Mouse (Mus musculus): Measurements from ENCODE around the gene Grcc10. TPM values are rescaled to one million over a fixed set of nuclear protein-coding genes. Genes with fewer than 3 reads are reported as not detected.

Grcc10 gene
- polyA plus RNA-seq, 1 experiment = 207 TPM

DNA sequence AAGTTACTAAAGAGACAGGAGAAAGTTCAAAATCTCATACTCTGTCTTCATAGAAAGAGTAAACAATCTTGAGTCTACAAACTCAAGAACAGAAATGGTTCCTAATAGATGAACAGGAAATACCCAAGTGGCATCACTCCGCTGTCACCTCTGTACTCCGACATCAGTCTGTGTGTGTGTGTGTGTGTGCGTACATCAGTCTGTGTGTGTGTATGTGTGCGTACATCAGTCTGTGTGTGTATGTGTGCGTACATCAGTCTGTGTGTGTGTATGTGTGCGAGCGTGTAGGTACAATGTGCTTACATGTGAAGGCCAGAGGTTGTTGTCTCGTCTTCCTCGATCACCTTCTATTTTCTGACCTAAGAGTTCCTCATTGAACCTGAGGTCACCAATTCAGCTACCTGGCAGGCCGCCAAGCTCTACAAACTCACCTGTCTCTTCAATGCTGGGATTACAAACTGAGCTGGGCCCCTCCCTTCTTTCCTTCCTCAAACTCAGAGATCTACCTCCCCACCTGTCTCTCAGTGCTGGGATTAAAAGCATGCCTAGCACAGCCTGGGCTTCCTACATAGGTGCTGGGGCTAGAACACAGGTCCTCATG, 32.8 kb downstream of the Grcc10 start:
- H3K36me3 ChIP-seq (ENCODE audit: control insufficient read depth, insufficient read depth, low read length) = peaks cover 2% of the 10 kb centered on the region
- TF ChIP-seq CTCF (IDR thresholded peaks at IDR 0.05; ENCODE audit: control insufficient read depth, insufficient read depth, insufficient replicate concordance, low read depth, low read length) = no peak

DNA sequence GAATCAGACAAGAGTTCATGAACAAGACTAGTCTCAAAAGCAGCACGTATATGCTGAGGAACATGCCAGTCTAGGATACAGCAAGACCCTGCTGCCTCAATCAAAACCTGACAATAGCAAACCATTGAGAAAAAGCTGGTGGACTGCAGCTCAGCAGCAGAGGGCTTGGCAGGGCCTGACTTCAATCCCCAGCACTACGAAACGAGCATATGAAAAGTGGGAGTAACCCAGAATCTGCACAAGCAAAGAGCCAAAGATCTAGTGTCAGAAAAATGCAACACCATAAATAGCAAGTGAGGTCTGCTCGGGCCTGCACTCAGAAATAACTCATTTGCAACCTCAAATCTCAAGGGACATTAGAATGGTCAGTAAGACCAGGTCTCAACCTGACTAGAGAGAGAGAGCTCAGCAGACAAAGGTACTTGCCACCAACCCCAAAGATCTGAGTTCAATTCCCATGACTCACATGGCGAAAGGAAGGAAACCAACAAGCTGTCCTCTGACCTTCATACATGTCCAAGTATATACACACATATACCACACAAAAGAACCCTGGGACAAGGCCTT, 35.0 kb downstream of the Grcc10 start:
- peaks cover 4% of the 10 kb centered on the region for H3K4me1 ChIP-seq (ENCODE audit: control insufficient read depth, insufficient read depth, low read length)
- peaks cover 5% of the 10 kb centered on the region for H3K36me3 ChIP-seq (ENCODE audit: control insufficient read depth, insufficient read depth, low read length)
- TF ChIP-seq POLR2A (IDR thresholded peaks at IDR 0.05; ENCODE audit: control insufficient read depth, low read depth, low read length) = no peak
- no peak for TF ChIP-seq CTCF (IDR thresholded peaks at IDR 0.05; ENCODE audit: control insufficient read depth, insufficient read depth, insufficient replicate concordance, low read depth, low read length)
- no peaks in the 10 kb centered on the region for H3K27me3 ChIP-seq (ENCODE audit: control insufficient read depth, insufficient read depth, low read length)
- H3K27ac ChIP-seq (ENCODE audit: control insufficient read depth, insufficient read depth, low read depth, low read length) = no peak overlapping the region
- no peak overlapping the region for H3K4me3 ChIP-seq (ENCODE audit: control insufficient read depth, low read depth, low read length)

More for the DNA sequence above, 32.8 kb downstream of the Grcc10 start:
- Histone ChIP-seq H3K27me3 (ENCODE audit: control insufficient read depth, insufficient read depth, low read length) (no peaks in the 10 kb centered on the region), H3K4me1 (ENCODE audit: control insufficient read depth, insufficient read depth, low read length) (peaks cover 11% of the 10 kb centered on the region), H3K27ac (ENCODE audit: control insufficient read depth, insufficient read depth, low read depth, low read length) (no peak overlapping the region), H3K4me3 (ENCODE audit: control insufficient read depth, low read depth, low read length) (no peak overlapping the region)

DNA sequence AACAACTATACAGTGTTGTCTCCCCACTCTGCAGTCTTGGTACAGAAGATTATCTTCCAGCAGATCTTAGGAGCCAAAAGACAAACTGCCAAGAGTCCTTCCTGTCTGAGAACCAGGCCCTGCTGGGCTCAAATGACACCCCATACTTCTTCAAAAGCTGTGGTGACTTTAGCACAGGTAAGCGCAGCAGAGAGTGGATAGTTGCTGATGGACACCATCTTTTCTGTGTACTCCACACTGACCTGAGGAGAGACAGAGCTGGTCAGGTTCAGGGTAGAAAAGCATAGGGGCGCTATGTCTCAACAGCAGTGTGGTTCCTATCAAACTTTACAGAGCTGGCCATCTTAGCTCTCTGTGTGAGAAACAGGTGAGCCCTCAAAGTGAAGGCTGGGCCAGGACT, 36.8 kb downstream of the Grcc10 start:
- no peak for TF ChIP-seq POLR2A (IDR thresholded peaks at IDR 0.05; ENCODE audit: control insufficient read depth, low read depth, low read length)
- no peak for TF ChIP-seq CTCF (IDR thresholded peaks at IDR 0.05; ENCODE audit: control insufficient read depth, insufficient read depth, insufficient replicate concordance, low read depth, low read length)
- Histone ChIP-seq H3K4me3 (ENCODE audit: control insufficient read depth, low read depth, low read length) (no peak overlapping the region), H3K36me3 (ENCODE audit: control insufficient read depth, insufficient read depth, low read length) (peaks cover 8% of the 10 kb centered on the region), H3K4me1 (ENCODE audit: control insufficient read depth, insufficient read depth, low read length) (peaks cover 4% of the 10 kb centered on the region), H3K27me3 (ENCODE audit: control insufficient read depth, insufficient read depth, low read length) (no peaks in the 10 kb centered on the region), H3K27ac (ENCODE audit: control insufficient read depth, insufficient read depth, low read depth, low read length) (no peak overlapping the region)

DNA sequence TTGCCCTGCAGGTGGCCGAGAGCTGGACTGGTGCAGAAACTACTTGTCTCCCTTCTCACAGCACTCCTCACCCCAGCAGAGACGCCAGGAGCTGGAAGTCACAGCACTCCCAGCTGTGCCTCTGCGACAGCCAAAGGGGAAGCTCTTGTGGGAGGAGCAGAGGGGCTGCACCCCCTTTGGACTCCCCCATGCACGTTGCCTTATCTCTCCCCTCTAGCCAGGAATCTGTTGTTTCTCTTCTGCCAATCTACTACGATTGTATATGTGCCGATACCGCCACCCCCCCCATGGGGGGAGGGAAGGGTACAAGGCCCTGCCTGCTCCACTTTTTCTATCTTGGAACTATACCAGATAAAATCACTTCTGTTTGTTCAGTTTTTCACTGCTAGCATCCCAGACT, 37.4 kb downstream of the Grcc10 start:
- peaks cover 8% of the 10 kb centered on the region for H3K36me3 ChIP-seq (ENCODE audit: control insufficient read depth, insufficient read depth, low read length)
- H3K4me3 ChIP-seq (ENCODE audit: control insufficient read depth, low read depth, low read length) = no peak overlapping the region
- no peaks in the 10 kb centered on the region for H3K27me3 ChIP-seq (ENCODE audit: control insufficient read depth, insufficient read depth, low read length)
- no peak overlapping the region for H3K27ac ChIP-seq (ENCODE audit: control insufficient read depth, insufficient read depth, low read depth, low read length)
- peaks cover 7% of the 10 kb centered on the region for H3K4me1 ChIP-seq (ENCODE audit: control insufficient read depth, insufficient read depth, low read length)
- TF ChIP-seq CTCF (IDR thresholded peaks at IDR 0.05; ENCODE audit: control insufficient read depth, insufficient read depth, insufficient replicate concordance, low read depth, low read length) = no peak
- no peak for TF ChIP-seq POLR2A (IDR thresholded peaks at IDR 0.05; ENCODE audit: control insufficient read depth, low read depth, low read length)

DNA sequence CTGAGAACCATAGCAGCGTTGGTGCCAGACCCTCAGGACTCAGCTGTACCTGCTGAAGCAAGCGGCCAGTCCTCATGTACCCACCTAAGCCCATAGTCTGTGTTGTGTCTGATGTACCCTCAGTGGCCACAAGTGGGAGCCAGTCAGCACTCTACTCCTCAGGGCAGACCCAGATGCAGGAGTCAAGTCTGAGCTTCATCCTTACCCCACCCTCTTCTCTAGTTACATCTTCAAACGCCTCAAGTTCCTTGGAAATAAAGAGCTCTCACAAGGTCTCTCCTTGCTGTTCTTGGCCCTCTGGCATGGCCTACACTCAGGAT, 38.4 kb downstream of the Grcc10 start:
- Histone ChIP-seq H3K27ac (ENCODE audit: control insufficient read depth, insufficient read depth, low read depth, low read length) (no peak overlapping the region), H3K4me1 (ENCODE audit: control insufficient read depth, insufficient read depth, low read length) (peaks cover 7% of the 10 kb centered on the region), H3K4me3 (ENCODE audit: control insufficient read depth, low read depth, low read length) (peak overlapping the region; percentile 66), H3K36me3 (ENCODE audit: control insufficient read depth, insufficient read depth, low read length) (peaks cover 8% of the 10 kb centered on the region), H3K27me3 (ENCODE audit: control insufficient read depth, insufficient read depth, low read length) (no peaks in the 10 kb centered on the region)
- TF ChIP-seq CTCF (IDR thresholded peaks at IDR 0.05; ENCODE audit: control insufficient read depth, insufficient read depth, insufficient replicate concordance, low read depth, low read length) = peak; percentile 77; the same call in 1 of the 2 replicates
- TF ChIP-seq POLR2A (IDR thresholded peaks at IDR 0.05; ENCODE audit: control insufficient read depth, low read depth, low read length) = no peak

DNA sequence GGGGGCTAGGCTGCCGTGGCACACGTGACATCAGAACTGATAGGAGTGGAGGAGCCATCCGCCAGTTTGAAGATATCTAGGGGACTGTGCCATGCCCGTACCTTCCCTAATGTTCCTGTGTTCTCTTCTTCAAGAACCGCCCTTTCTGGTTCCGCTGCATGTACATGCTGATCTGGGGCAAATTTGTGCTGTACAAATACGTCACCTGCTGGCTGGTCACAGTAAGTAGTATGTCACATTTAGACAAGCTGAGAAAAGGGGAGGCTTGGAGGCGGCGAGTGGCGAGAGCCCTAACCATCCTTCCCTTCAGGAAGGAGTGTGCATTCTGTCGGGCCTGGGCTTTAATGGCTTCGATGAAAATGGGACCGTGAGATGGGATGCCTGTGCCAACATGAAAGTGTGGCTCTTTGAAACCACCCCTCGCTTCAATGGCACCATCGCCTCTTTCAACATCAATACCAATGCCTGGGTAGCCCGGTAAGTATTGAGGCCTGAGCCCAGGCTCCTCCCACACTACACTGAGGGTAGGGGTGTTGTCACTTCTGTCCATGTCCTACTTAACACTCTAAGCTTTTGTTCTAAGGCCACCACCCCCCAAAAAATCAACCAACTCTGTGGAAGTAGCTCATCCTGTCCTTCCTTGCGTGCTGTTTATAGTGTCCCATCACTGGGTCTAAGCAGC, 38.9 kb downstream of the Grcc10 start:
- no peak overlapping the region for H3K27ac ChIP-seq (ENCODE audit: control insufficient read depth, insufficient read depth, low read depth, low read length)
- peaks cover 7% of the 10 kb centered on the region for H3K4me1 ChIP-seq (ENCODE audit: control insufficient read depth, insufficient read depth, low read length)
- peak overlapping the region; percentile 66 for H3K4me3 ChIP-seq (ENCODE audit: control insufficient read depth, low read depth, low read length)
- no peak for TF ChIP-seq CTCF (IDR thresholded peaks at IDR 0.05; ENCODE audit: control insufficient read depth, insufficient read depth, insufficient replicate concordance, low read depth, low read length)
- TF ChIP-seq POLR2A (IDR thresholded peaks at IDR 0.05; ENCODE audit: control insufficient read depth, low read depth, low read length) = no peak
- peaks cover 8% of the 10 kb centered on the region for H3K36me3 ChIP-seq (ENCODE audit: control insufficient read depth, insufficient read depth, low read length)
- no peaks in the 10 kb centered on the region for H3K27me3 ChIP-seq (ENCODE audit: control insufficient read depth, insufficient read depth, low read length)

DNA sequence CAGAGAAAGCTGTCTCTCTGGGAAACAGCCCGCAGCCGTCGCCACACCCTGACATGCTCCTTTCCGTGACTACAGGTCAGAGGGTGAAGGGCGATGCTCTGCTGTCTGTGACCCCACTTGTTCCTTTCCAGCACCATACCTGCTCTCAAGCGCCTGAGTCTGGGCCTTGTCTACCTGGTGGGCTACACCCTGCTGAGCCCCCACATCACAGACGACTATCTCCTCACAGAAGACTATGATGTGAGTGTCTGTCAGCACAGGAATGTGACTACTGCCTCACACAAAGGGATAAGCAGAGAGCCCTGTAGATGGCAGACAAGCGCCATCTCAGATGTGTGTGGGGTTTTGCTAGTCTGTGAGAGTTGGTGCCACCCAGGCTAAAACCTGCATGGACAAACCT, 39.8 kb downstream of the Grcc10 start:
- Histone ChIP-seq H3K27ac (ENCODE audit: control insufficient read depth, insufficient read depth, low read depth, low read length) (peak overlapping the region; percentile 19), H3K27me3 (ENCODE audit: control insufficient read depth, insufficient read depth, low read length) (no peaks in the 10 kb centered on the region), H3K36me3 (ENCODE audit: control insufficient read depth, insufficient read depth, low read length) (peaks cover 8% of the 10 kb centered on the region), H3K4me1 (ENCODE audit: control insufficient read depth, insufficient read depth, low read length) (peaks cover 9% of the 10 kb centered on the region), H3K4me3 (ENCODE audit: control insufficient read depth, low read depth, low read length) (peak overlapping the region; percentile 66)
- no peak; the same call in 1 of the 2 replicates for TF ChIP-seq POLR2A (IDR thresholded peaks at IDR 0.05; ENCODE audit: control insufficient read depth, low read depth, low read length)
- TF ChIP-seq CTCF (IDR thresholded peaks at IDR 0.05; ENCODE audit: control insufficient read depth, insufficient read depth, insufficient replicate concordance, low read depth, low read length) = no peak
